Mouse (Mus musculus): Measurements from ENCODE around the gene Slc20a1.

The Slc20a1 gene

GRCm38 (mm10) chr2:129198436-129199327 is at the start of gene Slc20a1:
Gene Slc20a1 (plus strand): TSS chr2:129198764.
- peak; percentile 99 to 100 for DNase-seq (ENCODE audit: low spot score in 2 of 2)

GRCm38 (mm10) chr2:129148836-129149235 is 49.7 kb upstream of the Slc20a1 start:
- no peak for DNase-seq (ENCODE audit: low spot score in 2 of 2)

- no peak for DNase-seq (ENCODE audit: low spot score in 2 of 2)
These were observed 48.2 kb upstream of the Slc20a1 start for GRCm38 (mm10) chr2:129150386-129150785.

GRCm38 (mm10) chr2:129151111-129151510 is 47.5 kb upstream of the Slc20a1 start:
- no peak for DNase-seq (ENCODE audit: low spot score in 2 of 2)

GRCm38 (mm10) chr2:129152751-129153150 is 45.8 kb upstream of the Slc20a1 start:
- DNase-seq (ENCODE audit: low spot score in 2 of 2) = no peak

GRCm38 (mm10) chr2:129164815-129165214 is 33.7 kb upstream of the Slc20a1 start:
- DNase-seq (ENCODE audit: low spot score in 2 of 2) = no peak

GRCm38 (mm10) chr2:129166466-129167463 is 31.8 kb upstream of the Slc20a1 start:
- DNase-seq (ENCODE audit: low spot score in 2 of 2) = no peak

- no peak for DNase-seq (ENCODE audit: low spot score in 2 of 2)
These were observed 25.2 kb upstream of the Slc20a1 start for GRCm38 (mm10) chr2:129173386-129173785.

GRCm38 (mm10) chr2:129174474-129174873 is 24.1 kb upstream of the Slc20a1 start:
- peak; percentile 42 to 65 for DNase-seq (ENCODE audit: low spot score in 2 of 2)

- DNase-seq (ENCODE audit: low spot score in 2 of 2) = no peak
These were observed 22.9 kb upstream of the Slc20a1 start for GRCm38 (mm10) chr2:129175636-129176035.

GRCm38 (mm10) chr2:129176676-129177420 is 21.7 kb upstream of the Slc20a1 start:
- DNase-seq (ENCODE audit: low spot score in 2 of 2) = no peak

- no peak for DNase-seq (ENCODE audit: low spot score in 2 of 2)
These were observed 20.9 kb upstream of the Slc20a1 start for GRCm38 (mm10) chr2:129177661-129178060.

GRCm38 (mm10) chr2:129178182-129178908 is 20.2 kb upstream of the Slc20a1 start:
- no peak for DNase-seq (ENCODE audit: low spot score in 2 of 2)

GRCm38 (mm10) chr2:129179946-129180853 is 18.4 kb upstream of the Slc20a1 start:
- no peak for DNase-seq (ENCODE audit: low spot score in 2 of 2)

GRCm38 (mm10) chr2:129181509-129181908 is 17.1 kb upstream of the Slc20a1 start:
- no peak for DNase-seq (ENCODE audit: low spot score in 2 of 2)

- no peak for DNase-seq (ENCODE audit: low spot score in 2 of 2)
These were observed 16.2 kb upstream of the Slc20a1 start for GRCm38 (mm10) chr2:129182412-129182811.

- peak; percentile 39 to 70 for DNase-seq (ENCODE audit: low spot score in 2 of 2)
These were observed 15.0 kb upstream of the Slc20a1 start for GRCm38 (mm10) chr2:129183561-129184031.

GRCm38 (mm10) chr2:129184853-129185252 is 13.7 kb upstream of the Slc20a1 start:
- no peak for DNase-seq (ENCODE audit: low spot score in 2 of 2)

- no peak for DNase-seq (ENCODE audit: low spot score in 2 of 2)
These were observed 12.8 kb upstream of the Slc20a1 start for GRCm38 (mm10) chr2:129185611-129186290.

All from spleen, postnatal 10 days (tissue).